12 mouse cellular contexts compared by ENCODE assay signal in genomic region chr15:85569167-85569797, GRCm38 (mm10). TPM values are rescaled to one million over a fixed set of nuclear protein-coding genes. Genes with fewer than 3 reads are reported as not detected.
A peak's percentile ranks its signal among the peaks of the same experiment; 100 is the strongest.
DNase-seq lines count a peak whose midpoint lies in the region; ATAC-seq and TF ChIP-seq lines count a peak whose summit lies in the region.
"Had no signal": no experiment of that assay in that cellular context is flagged by ENCODE, and none has a peak within 500 bp of the region (broad histone marks: within the 10 kb centered on the region; RNA-seq: fewer than 3 reads in every experiment).

No protein-coding gene starts in this region.

- no peak overlapping the region for H3K4me2 ChIP-seq in kidney, embryonic 14.5 days (replicated peaks; ENCODE audit: low read depth, low read length)
- no peak overlapping the region for H3K4me2 ChIP-seq in hindbrain, embryonic 15.5 days
- no peak overlapping the region for H3K4me2 ChIP-seq in stomach, postnatal 0 days (replicated peaks; ENCODE audit: low read depth)
- H3K4me2 ChIP-seq: limb, embryonic 15.5 days had no signal

- H3K9ac ChIP-seq in kidney, embryonic 14.5 days (ENCODE audit: low read depth, low read length), result no peak overlapping the region
- no peak overlapping the region for H3K9ac ChIP-seq in hindbrain, embryonic 15.5 days
- no peak overlapping the region for H3K9ac ChIP-seq in stomach, postnatal 0 days (ENCODE audit: low read length)
- H3K9ac ChIP-seq: limb, embryonic 15.5 days had no signal

- no peak for TF ChIP-seq CTCF in kidney, adult 2 months (conservative IDR thresholded peaks at IDR 0.05; ENCODE audit: insufficient read depth, insufficient read length, low read depth, low read length)
- no peak for TF ChIP-seq CTCF in stomach, postnatal 0 days (IDR thresholded peaks at IDR 0.05; ENCODE audit: low read depth)

- ATAC-seq in kidney, embryonic 14.5 days (ENCODE audit: low FRiP score, low TSS enrichment), result no peak
- ATAC-seq in hindbrain, embryonic 15.5 days (ENCODE audit: low FRiP score, low read depth), result no peak
- peak; percentile 25; the same call in 1 of the 2 replicates for ATAC-seq in stomach, postnatal 0 days (ENCODE audit: low FRiP score, low TSS enrichment)

- no peaks in the 10 kb centered on the region for H3K4me1 ChIP-seq in kidney, adult 2 months (ENCODE audit: control insufficient read depth, insufficient read depth, low read length)
- 0 out of 2 replicates have a peak, but pooled peaks cover 11% of the 10 kb centered on the region for H3K4me1 ChIP-seq in kidney, embryonic 14.5 days (ENCODE audit: control insufficient read depth, insufficient read depth, low read length)
- H3K4me1 ChIP-seq in hindbrain, embryonic 15.5 days (replicated peaks), result peaks cover 31% of the 10 kb centered on the region
- H3K4me1 ChIP-seq in stomach, postnatal 0 days (replicated peaks; ENCODE audit: control insufficient read depth, insufficient read depth), result no peaks in the 10 kb centered on the region

- TF ChIP-seq POLR2A in kidney, adult 2 months (IDR thresholded peaks at IDR 0.05; ENCODE audit: low read depth, low read length), result no peak

- WGBS in kidney, adult 2 months, result 29% methylated on average over 2 of the region's 2 CpGs
- 81% methylated on average over 2 of the region's 2 CpGs for WGBS in kidney, embryonic 14.5 days
- 54% methylated on average over 2 of the region's 2 CpGs for WGBS in hindbrain, embryonic 15.5 days
- WGBS in stomach, postnatal 0 days, result 51% methylated on average over 2 of the region's 2 CpGs

- DNase-seq in kidney, adult 2 months, result peak; percentile 62
- DNase-seq in right cerebral cortex, postnatal 14 days, result peak; percentile 49
- no peak for DNase-seq in right cerebral cortex, postnatal 36 days (ENCODE audit: low spot score in 2 of 2)
- no peak for DNase-seq in stomach, postnatal 0 days (ENCODE audit: low spot score)
- DNase-seq in adrenal gland, postnatal 10 days, result no peak
- DNase-seq in T-cell, adult 2 months (ENCODE audit: low spot score), result no peak
- DNase-seq: gastrocnemius, adult 2 months had no signal

- no peaks in the 10 kb centered on the region for H3K36me3 ChIP-seq in kidney, adult 2 months (ENCODE audit: control insufficient read depth, insufficient read depth, low read length)
- H3K36me3 ChIP-seq in kidney, embryonic 14.5 days (ENCODE audit: control insufficient read depth, insufficient read depth, low read length), result no peaks in the 10 kb centered on the region
- no peaks in the 10 kb centered on the region for H3K36me3 ChIP-seq in hindbrain, embryonic 15.5 days
- no peaks in the 10 kb centered on the region for H3K36me3 ChIP-seq in stomach, postnatal 0 days (ENCODE audit: control insufficient read depth, insufficient read depth, low read length)
- H3K36me3 ChIP-seq: G1E; limb, embryonic 15.5 days had no signal

- H3K9me3 ChIP-seq in kidney, embryonic 14.5 days (ENCODE audit: control insufficient read depth, low read length), result no peaks in the 10 kb centered on the region
- no peaks in the 10 kb centered on the region for H3K9me3 ChIP-seq in hindbrain, embryonic 15.5 days
- no peaks in the 10 kb centered on the region for H3K9me3 ChIP-seq in stomach, postnatal 0 days (ENCODE audit: control insufficient read depth, low read length)
- H3K9me3 ChIP-seq: G1E; limb, embryonic 15.5 days had no signal

- TF ChIP-seq EP300 in stomach, postnatal 0 days (optimal IDR thresholded peaks at IDR 0.05), result no peak

- no peaks in the 10 kb centered on the region for H3K27me3 ChIP-seq in kidney, adult 2 months (replicated peaks; ENCODE audit: control insufficient read depth, insufficient read depth, low read length)
- H3K27me3 ChIP-seq in kidney, embryonic 14.5 days (ENCODE audit: control insufficient read depth, insufficient read depth, low read length), result peaks cover 1% of the 10 kb centered on the region; the same call in 1 of the 2 replicates
- H3K27me3 ChIP-seq in hindbrain, embryonic 15.5 days, result no peaks in the 10 kb centered on the region
- H3K27me3 ChIP-seq in stomach, postnatal 0 days (ENCODE audit: control insufficient read depth, insufficient read depth, low read length), result 0 out of 2 replicates have a peak, but pooled peaks cover 1% of the 10 kb centered on the region

- H3K27ac ChIP-seq in kidney, adult 2 months (ENCODE audit: insufficient read depth, low read depth, low read length), result no peak overlapping the region
- no peak overlapping the region for H3K27ac ChIP-seq in kidney, embryonic 14.5 days (ENCODE audit: low read depth, low read length)
- peak overlapping the region; percentile 63 for H3K27ac ChIP-seq in hindbrain, embryonic 15.5 days (replicated peaks)
- no peak overlapping the region for H3K27ac ChIP-seq in stomach, postnatal 0 days (replicated peaks)
- H3K27ac ChIP-seq: gastrocnemius, adult 2 months; limb, embryonic 15.5 days had no signal

- H3K4me3 ChIP-seq in kidney, adult 2 months (ENCODE audit: insufficient read depth, low read depth, low read length), result no peak overlapping the region
- no peak overlapping the region for H3K4me3 ChIP-seq in kidney, embryonic 14.5 days (ENCODE audit: low read length)
- no peak overlapping the region for H3K4me3 ChIP-seq in hindbrain, embryonic 15.5 days
- no peak overlapping the region for H3K4me3 ChIP-seq in stomach, postnatal 0 days (ENCODE audit: low read depth, low read length)
- H3K4me3 ChIP-seq: gastrocnemius, adult 2 months; limb, embryonic 15.5 days had no signal

RNA-seq across cellular contexts. Expression of gene Wnt7b, which starts 13.0 kb away (rescaled TPM):
- polyA plus RNA-seq in kidney, adult 2 months (2012; rRNA removed), result 12.8 and 14.2 TPM in 2 replicates
- 10.8 and 15.1 TPM in 2 replicates for polyA plus RNA-seq in kidney, embryonic 14.5 days (2014; fragmentation: Nextera tagmentation; extraction: Ambion mirVana)
- 28.8 and 42.8 TPM in 2 replicates for polyA plus RNA-seq in hindbrain, embryonic 15.5 days (2015; fragmentation: Nextera tagmentation; extraction: Ambion mirVana)
- 20.6 and 24.4 TPM in 2 replicates for polyA plus RNA-seq in stomach, postnatal 0 days (2015; fragmentation: Nextera tagmentation; extraction: Ambion mirVana)
- under 1 TPM; 0.18 to 0.27 TPM for total RNA-seq in adrenal gland, postnatal 10 days (2021)
- total RNA-seq: gastrocnemius, adult 2 months; megakaryocyte-erythroid progenitor cell, adult 5-6 weeks had no signal
- polyA plus RNA-seq: G1E had no signal

Comparison
In these comparisons a context has a peak if more than half of its experiments do, and no peak if none do; other contexts are left out.
1. DNase-seq: peak in kidney, adult 2 months (single experiment) and right cerebral cortex, postnatal 14 days (single experiment); none in right cerebral cortex, postnatal 36 days (0 of 2), stomach, postnatal 0 days (single experiment), adrenal gland, postnatal 10 days (single experiment) and T-cell, adult 2 months (single experiment).